Mouse (Mus musculus): Measurements from ENCODE around the gene Myrf.
"Not testable (repeated sequence)": the region's sequence is repeated elsewhere in the genome, so short reads cannot be mapped to it uniquely, and the experiment has no call there.

Gene Myrf

DNA sequence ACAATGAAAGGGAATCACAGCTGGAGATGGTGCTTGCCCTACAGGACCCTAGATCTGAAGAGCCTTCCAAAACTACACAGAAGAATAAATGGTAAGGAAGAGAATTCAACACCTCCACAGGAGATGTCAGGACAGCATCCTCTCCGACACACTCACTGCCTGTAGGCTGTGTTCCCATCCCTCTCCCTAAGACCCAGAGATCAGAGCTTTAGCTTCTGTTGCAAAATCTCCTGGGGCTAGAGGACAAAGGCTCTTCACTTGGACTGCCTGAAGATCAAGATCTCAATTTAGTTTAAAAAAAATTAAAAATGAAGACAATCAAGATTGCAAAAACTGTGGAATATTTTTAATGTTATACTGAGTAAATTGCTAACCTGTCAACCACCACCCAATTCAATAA, 64.1 kb downstream of the Myrf start:
- no peak for DNase-seq (ENCODE audit: low spot score)

DNA sequence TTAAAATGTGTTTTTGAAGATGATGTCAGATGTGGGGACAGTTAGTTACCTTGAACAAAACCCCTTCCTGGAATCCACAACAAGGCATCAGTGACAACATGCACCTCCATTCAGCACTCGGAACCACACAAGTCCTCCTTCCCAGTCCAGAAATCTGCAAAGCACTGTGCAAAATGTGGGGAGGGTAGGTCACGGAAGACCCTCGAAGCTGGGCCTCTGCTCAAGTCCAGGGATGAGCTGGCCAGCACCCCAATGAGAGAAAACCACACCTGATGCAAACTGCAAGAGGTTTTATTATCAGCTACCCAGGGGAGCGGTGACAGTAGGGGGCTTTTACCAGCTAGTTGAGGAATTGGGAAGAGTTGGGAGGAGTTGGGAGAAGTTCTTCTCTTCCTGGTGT, 65.6 kb downstream of the Myrf start:
- DNase-seq (ENCODE audit: low spot score) = no peak

DNA sequence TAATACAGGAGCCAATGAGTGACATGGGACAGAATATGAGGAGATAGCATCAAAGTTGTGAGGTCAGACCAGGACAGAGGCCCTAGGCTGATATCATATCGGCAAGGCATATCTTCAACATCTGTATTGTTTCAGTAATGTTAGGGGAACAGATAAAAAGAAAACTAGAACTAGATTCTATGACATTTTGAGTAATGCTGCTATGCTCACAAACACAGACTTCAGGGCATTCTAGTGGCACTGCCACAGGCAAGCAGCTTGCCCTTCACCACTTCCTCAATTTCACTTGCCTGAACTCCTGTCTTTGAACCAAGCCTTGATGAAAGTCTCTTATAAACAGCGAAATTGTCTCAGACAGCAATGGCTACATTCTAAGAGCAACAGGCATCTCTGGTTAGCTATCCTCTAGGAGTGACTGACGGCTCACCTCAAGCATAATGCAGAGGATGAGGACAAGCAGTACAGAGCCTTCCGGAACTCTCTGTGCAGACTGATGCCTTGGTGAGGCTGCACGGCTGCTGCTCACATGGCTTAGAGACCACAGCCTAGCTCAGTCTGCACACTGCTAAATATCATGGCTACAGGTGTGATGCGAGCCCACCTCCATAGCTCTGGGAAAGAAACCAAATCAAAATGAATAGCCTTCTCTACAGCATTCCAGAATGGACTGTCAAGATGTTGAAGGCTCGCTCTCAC, 66.6 kb downstream of the Myrf start:
- DNase-seq (ENCODE audit: low spot score) = no peak

DNA sequence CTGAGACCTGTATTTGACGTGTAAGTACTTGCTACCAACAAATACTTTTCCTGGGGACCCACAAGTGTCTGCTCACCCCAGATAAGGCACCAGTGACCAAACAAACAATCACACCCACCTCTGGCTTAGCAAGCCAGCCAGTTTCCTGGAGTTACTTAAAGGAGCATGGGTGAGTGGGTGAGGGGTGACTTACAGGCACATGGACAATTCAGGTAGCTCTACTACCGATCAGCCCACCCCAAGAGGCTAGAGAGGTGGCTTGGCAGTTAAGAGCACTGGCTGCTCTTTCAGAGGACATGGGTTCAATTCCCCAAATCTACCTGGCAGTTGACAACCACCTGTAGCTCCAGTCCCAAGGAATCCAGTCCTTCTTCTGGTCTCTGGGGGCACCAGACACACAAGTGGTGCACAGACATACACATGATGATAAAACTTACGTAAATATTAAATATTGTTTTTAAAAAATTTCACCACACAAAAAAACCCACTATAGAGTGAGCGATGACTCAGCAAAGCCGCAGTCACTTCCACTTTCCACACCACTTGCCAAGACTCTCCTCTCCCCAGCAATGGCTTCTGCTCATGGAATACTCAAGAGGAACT, 67.3 kb downstream of the Myrf start:
- DNase-seq (ENCODE audit: low spot score) = no peak

- DNase-seq (ENCODE audit: low spot score) = no peak
Measured at GRCm38 (mm10) chr19:10171846-10172245, 68.7 kb downstream of the Myrf start.

DNA sequence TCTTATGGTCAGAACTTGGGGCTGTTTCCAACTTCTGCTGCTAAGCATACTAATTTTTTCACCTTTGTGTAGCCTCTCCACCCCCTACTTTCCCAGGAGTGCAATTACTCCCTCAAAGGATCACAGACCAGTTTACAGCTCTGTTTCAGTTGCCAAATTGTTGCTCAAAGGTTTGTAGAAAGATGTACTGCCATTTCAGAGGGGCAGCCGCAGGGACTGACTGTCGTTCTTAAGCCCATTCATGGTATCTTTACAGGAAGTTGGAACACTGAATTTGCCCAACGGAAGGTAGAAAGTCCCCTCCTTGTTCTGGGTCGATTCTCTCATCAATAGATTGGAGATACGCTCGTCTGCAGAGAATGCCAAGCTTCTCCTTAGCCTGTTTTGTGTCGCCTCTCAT, 69.2 kb downstream of the Myrf start:
- no peak for DNase-seq (ENCODE audit: low spot score)

- DNase-seq (ENCODE audit: low spot score) = no peak
Measured at GRCm38 (mm10) chr19:10170466-10170865, 70.1 kb downstream of the Myrf start.

DNA sequence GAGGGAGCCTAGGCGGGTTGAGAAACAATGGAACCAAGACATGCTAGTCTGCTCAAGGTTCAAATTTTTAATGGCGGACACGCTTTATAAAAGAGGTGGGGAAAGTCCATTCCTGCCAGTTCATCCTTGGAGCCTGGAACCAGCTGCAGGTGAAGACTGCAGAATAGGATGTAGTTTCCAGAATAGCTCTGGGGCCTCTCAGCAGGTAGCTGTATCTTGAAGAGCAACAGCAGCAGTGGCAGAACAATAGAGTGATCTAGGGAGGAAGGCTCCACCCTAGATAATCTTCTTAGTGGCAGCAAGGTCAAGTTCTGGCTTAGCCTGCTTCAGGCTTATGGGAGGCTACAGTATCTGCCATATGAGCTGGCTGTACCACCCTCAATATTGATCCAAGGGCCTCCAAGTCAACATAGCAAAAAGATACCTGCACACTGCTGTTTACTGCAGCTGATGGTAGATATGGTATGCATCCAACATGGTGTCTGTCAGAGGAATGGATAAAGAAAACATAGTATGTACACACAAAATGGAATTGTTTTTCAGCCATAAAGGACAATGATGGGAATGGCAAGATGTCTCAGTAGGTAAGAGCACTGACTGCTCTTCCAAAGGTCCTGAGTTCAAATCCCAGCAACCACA, 70.7 kb downstream of the Myrf start:
- DNase-seq (ENCODE audit: low spot score) = not testable (repeated sequence)

GRCm38 (mm10) chr19:10169179-10169578, 71.4 kb downstream of the Myrf start:
- DNase-seq (ENCODE audit: low spot score) = no peak

- DNase-seq (ENCODE audit: low spot score) = no peak
Measured at GRCm38 (mm10) chr19:10168441-10168840, 72.1 kb downstream of the Myrf start.

DNA sequence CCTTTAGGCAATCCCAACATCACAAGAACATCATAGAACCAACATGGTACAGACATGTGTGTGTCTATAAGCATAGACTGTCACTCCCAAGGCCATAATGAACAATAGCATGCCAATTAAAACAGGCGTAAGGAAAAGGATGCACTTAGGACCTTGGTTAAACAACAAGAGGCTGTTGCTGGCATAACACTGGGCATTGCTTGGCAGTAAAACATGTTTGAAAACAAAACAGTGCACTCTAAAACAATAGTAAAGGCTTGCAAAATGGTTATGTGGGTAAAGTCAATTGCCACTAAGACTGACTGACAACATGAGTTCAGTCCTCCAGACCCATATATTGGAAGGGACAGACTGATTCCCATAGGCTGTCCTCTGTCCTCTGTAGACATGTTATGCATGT, 72.6 kb downstream of the Myrf start:
- no peak for DNase-seq (ENCODE audit: low spot score)

DNA sequence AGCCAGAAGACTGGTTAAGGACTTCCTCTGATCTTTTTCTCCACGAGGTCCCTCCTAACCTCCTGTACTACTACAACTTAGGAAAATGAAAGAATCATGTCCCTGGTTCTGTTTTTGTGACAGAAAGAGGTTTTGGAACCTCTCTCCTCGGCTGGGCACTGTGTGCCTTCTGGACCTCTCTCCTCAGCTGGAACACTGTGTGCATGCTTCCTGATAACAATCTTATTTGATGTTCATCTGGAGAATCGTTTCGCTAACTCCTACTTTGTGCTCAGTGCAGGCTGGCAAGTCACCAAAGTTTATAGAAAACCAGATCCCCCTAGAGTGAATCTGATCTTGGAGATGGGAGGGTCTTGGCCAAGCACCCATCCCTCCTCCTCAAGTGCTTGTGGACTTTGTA, 73.4 kb downstream of the Myrf start:
- DNase-seq (ENCODE audit: low spot score) = no peak

DNA sequence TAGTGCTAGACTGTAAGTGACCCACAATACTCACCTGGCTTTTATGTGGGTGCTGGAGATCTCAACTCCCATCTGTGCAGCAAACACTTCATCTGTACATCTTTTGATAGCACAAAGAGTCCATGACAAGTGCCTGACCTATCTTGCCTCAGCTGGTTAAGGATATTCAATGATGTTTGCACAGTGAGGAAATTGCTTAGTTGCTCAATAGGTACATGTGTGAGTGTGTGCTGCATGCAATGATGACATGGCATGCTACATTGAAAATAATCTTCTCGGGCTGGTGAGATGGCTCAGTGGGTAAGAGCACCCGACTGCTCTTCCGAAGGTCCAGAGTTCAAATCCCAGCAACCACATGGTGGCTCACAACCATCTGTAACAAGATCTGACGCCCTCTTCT, 74.6 kb downstream of the Myrf start:
- not testable (repeated sequence) for DNase-seq (ENCODE audit: low spot score)

DNA sequence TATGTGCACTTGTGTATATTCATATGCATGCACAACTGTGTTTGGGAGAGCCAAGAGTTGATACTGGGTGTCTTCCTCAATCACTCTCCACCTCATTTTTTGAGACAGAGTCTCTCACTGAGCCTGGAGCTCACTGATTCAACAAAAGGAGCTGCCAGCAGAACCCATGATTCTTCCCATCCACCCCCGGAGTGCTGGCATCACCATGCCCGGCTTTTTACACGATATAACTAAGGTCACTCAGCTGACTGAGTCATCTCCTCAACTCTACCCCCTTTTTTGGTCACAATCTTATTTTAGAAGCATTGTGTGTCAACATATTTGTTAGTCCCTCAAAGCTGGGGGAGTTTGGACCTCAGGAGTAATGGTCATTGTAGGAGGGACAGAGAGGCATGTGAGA, 76.7 kb downstream of the Myrf start:
- DNase-seq (ENCODE audit: low spot score) = no peak

All from ovary, postnatal 14 days (tissue).